Mouse (Mus musculus): ENCODE data around the gene Aqp9.

The Aqp9 gene

DNA sequence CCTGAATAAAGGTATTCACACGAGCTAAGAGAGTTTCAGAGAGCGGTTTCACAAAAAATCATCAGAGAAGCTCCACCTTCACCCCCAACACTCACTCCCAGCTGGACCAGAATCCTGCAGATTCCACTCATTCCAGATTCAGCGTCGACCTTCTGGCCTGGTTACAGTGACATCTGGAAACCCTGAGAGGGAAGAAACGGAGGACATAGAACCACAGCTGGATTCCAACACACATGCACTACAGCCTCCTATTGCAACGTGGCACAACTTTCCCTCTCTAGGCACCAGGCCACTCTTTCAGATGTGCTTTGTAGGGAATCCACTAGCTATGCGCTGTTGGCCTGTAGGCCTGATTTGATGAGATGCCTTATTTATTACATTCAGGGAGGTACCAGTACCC lies 102.0 kb downstream of the Aqp9 start:
- no peak for DNase-seq (ENCODE audit: low spot score)

DNA sequence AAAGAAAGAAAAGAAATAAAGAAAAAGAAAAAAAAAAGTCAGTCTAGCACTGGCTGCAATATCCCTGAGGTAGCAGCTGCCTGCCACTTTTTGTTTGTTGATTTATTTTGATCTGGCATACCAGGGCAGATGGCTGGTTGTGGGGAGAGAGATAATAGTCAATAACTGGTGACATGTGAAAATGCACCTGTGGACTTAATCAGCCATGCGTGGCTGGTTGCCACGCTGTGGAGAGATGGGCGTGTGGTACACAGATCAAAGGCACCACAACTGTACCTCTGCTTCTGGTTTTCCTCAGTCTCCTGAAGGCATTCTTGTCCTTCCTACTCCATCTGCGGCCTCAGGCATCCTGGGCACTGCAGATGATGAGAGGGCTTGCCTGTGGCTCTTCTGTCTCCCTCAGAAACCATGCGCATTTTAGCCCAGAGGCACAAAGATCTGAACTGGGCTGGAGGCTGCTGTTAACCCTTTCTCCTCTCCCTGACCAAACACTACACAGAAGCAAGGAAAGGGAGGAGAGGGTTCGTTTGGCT lies 103.1 kb downstream of the Aqp9 start:
- DNase-seq (ENCODE audit: low spot score) = no peak

DNA sequence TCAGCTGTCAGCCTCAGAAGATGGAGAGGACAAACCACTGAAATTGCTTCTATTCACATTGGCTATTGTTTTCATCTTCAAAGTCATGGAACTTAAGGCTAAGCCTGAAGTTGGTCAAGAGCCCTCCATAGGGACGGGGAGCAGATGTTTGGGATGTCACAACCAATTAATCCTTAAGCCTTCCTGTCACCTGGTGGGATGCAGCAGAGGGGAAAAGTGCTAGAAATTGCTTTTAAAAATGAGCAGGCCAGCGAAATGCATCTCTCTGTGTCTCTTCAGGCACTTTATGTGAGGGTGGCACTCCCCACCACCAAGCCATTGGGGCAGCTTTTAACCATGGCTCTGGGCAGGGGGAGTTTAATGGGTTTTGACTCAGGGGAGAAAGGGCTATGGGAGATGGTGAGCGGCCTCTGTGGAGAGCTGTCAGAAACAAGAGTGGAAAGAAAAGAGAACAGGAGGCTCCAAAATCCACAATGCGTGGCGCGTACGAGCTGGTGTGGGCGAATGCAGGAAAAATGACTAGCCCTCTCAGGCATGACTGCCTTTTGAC lies 104.1 kb downstream of the Aqp9 start:
- no peak for DNase-seq (ENCODE audit: low spot score)

DNA sequence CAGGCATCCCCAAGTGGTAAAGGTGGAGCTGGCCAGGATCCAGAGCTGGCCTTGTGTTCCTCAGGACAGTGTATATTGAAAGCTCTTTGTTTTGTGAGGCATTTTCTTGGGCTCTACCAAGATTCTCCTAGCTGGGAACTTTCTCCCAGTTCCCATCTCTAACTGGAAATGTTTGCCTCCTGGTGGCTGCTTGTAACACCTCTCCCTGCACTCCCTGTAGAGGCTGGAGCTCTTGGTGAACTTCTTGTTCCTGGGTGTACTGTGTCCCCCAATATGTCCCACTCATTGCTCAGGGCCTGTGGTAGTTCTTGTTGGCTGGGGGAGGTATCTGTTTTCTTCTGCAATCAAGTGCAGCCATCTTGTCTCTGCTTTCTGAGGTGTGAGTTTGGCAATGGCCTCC lies 104.9 kb downstream of the Aqp9 start:
- DNase-seq (ENCODE audit: low spot score) = no peak

DNA sequence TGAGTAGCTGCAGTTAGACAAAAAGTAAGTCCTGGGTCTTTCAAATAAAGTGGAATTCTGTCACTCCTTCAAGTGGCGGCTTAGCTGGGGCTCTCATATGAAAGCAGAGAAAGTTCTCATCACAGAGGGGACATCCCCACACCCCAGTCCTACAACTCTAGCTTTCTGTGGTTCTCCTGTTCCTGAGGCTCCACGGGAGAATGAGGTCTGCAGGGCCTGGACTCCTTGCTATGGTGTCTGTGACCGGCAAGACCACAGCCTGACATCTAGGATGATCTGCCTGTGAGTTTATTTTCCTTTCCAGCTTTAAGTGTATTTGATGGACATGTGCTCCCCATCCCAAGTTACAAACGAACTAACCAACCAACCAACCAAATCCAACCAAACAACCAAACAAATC lies 105.5 kb downstream of the Aqp9 start:
- no peak for DNase-seq (ENCODE audit: low spot score)

DNA sequence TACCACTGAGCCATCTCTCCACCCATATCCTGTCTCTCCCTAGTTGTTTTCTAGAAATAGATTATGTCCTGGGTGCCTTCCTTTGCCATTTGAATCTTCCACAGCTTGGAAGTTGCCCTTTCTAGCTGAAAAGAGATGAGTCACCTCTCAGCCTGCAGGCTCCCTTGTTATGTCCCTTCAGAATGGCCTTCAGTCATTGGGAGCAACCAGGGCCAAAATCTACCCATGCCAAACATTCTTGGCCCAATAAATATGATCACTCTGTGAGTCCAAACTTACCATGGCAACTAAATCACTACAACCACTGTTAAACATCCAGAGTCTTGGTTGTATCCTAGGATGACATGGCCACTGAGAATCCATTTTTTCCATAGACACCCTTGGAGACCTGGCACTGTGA lies 106.2 kb downstream of the Aqp9 start:
- DNase-seq (ENCODE audit: low spot score) = no peak
